Mouse (Mus musculus): ENCODE measurements around the gene Fyb. TPM values are rescaled to one million over a fixed set of nuclear protein-coding genes. Genes with fewer than 3 reads are reported as not detected.
A peak's percentile ranks its signal among the peaks of the same experiment; 100 is the strongest.

Gene Fyb
- polyA plus RNA-seq, 1 experiment, result 129 TPM

- Histone ChIP-seq H3K4me3 (no peak overlapping the region), H3K4me2 (ENCODE audit: low read depth) (no peak overlapping the region), H3K27me3 (ENCODE audit: control insufficient read depth, insufficient read depth, insufficient read length) (no peaks in the 10 kb centered on the region), H3ac (ENCODE audit: control insufficient read depth, insufficient read length) (no peak overlapping the region), H3K79me2 (ENCODE audit: control insufficient read depth, insufficient read depth) (no peaks in the 10 kb centered on the region), H3K36me3 (ENCODE audit: control insufficient read depth, insufficient read depth) (no peaks in the 10 kb centered on the region)
- TF ChIP-seq MYOG (IDR thresholded peaks at IDR 0.05; ENCODE audit: control insufficient read depth in 1 of 3, insufficient read depth in 1 of 3, insufficient read length in 2 of 3, low read depth in 2 of 3) (no peak), CEBPB (IDR thresholded peaks at IDR 0.05; ENCODE audit: insufficient read depth, poor library complexity, severe bottlenecking) (peak; percentile 71)
Observed at GRCm38 (mm10) chr15:6648757-6649403, 126.2 kb downstream of the Fyb start.

- H3ac ChIP-seq (ENCODE audit: control insufficient read depth, insufficient read length), result no peak overlapping the region
- TF ChIP-seq E2F4 (IDR thresholded peaks at IDR 0.05; ENCODE audit: insufficient read depth) (no peak), REST (IDR thresholded peaks at IDR 0.05; ENCODE audit: insufficient read depth, insufficient read length) (no peak), USF1 (IDR thresholded peaks at IDR 0.05; ENCODE audit: low read depth) (no peak), MAX (IDR thresholded peaks at IDR 0.05; ENCODE audit: low read depth) (no peak), MYOG (IDR thresholded peaks at IDR 0.05; ENCODE audit: control insufficient read depth in 1 of 3, insufficient read depth in 1 of 3, insufficient read length in 2 of 3, low read depth in 2 of 3) (no peak), CEBPB (IDR thresholded peaks at IDR 0.05; ENCODE audit: insufficient read depth, poor library complexity, severe bottlenecking) (no peak), SRF (IDR thresholded peaks at IDR 0.05; ENCODE audit: control insufficient read depth, insufficient read length, low read depth) (no peak), POLR2AphosphoS2 (IDR thresholded peaks at IDR 0.05; ENCODE audit: insufficient read length, low read depth) (no peak), MYOD1 (IDR thresholded peaks at IDR 0.05; ENCODE audit: control insufficient read depth in 1 of 3, insufficient read length in 2 of 3, low read depth in 2 of 3) (no peak), TCF3 (IDR thresholded peaks at IDR 0.05; ENCODE audit: insufficient read length, low read depth) (no peak), POLR2A (IDR thresholded peaks at IDR 0.05; ENCODE audit: insufficient read length, low read depth) (no peak)
- no peak overlapping the region for H3K4me3 ChIP-seq
- no peaks in the 10 kb centered on the region for H3K79me2 ChIP-seq (ENCODE audit: control insufficient read depth, insufficient read depth)
- no peaks in the 10 kb centered on the region for H3K27me3 ChIP-seq (ENCODE audit: control insufficient read depth, insufficient read depth, insufficient read length)
- no peaks in the 10 kb centered on the region for H3K36me3 ChIP-seq (ENCODE audit: control insufficient read depth, insufficient read depth)
- H3K4me2 ChIP-seq (ENCODE audit: low read depth), result no peak overlapping the region
Observed at GRCm38 (mm10) chr15:6653046-6653445, 130.4 kb downstream of the Fyb start.

GRCm38 (mm10) chr15:6658081-6658480 lies 135.4 kb downstream of the Fyb start:
- no peak overlapping the region for H3K4me3 ChIP-seq
- H3K27me3 ChIP-seq (ENCODE audit: control insufficient read depth, insufficient read depth, insufficient read length), result no peaks in the 10 kb centered on the region
- no peaks in the 10 kb centered on the region for H3K36me3 ChIP-seq (ENCODE audit: control insufficient read depth, insufficient read depth)
- H3ac ChIP-seq (ENCODE audit: control insufficient read depth, insufficient read length), result no peak overlapping the region
- TF ChIP-seq SRF (IDR thresholded peaks at IDR 0.05; ENCODE audit: control insufficient read depth, insufficient read length, low read depth) (no peak), POLR2A (IDR thresholded peaks at IDR 0.05; ENCODE audit: insufficient read length, low read depth) (no peak), MYOG (IDR thresholded peaks at IDR 0.05; ENCODE audit: control insufficient read depth in 1 of 3, insufficient read depth in 1 of 3, insufficient read length in 2 of 3, low read depth in 2 of 3) (no peak), MYOD1 (IDR thresholded peaks at IDR 0.05; ENCODE audit: control insufficient read depth in 1 of 3, insufficient read length in 2 of 3, low read depth in 2 of 3) (no peak), MAX (IDR thresholded peaks at IDR 0.05; ENCODE audit: low read depth) (no peak), CEBPB (IDR thresholded peaks at IDR 0.05; ENCODE audit: insufficient read depth, poor library complexity, severe bottlenecking) (no peak), E2F4 (IDR thresholded peaks at IDR 0.05; ENCODE audit: insufficient read depth) (no peak), TCF3 (IDR thresholded peaks at IDR 0.05; ENCODE audit: insufficient read length, low read depth) (no peak), USF1 (IDR thresholded peaks at IDR 0.05; ENCODE audit: low read depth) (no peak), TCF12 (IDR thresholded peaks at IDR 0.05; ENCODE audit: insufficient read depth, poor library complexity, severe bottlenecking) (no peak), POLR2AphosphoS2 (IDR thresholded peaks at IDR 0.05; ENCODE audit: insufficient read length, low read depth) (no peak), REST (IDR thresholded peaks at IDR 0.05; ENCODE audit: insufficient read depth, insufficient read length) (no peak)
- H3K4me2 ChIP-seq (ENCODE audit: low read depth), result no peak overlapping the region
- no peaks in the 10 kb centered on the region for H3K79me2 ChIP-seq (ENCODE audit: control insufficient read depth, insufficient read depth)

- Histone ChIP-seq H3K79me2 (ENCODE audit: control insufficient read depth, insufficient read depth) (no peaks in the 10 kb centered on the region), H3K4me3 (no peak overlapping the region), H3K4me2 (ENCODE audit: low read depth) (no peak overlapping the region), H3K36me3 (ENCODE audit: control insufficient read depth, insufficient read depth) (no peaks in the 10 kb centered on the region), H3ac (ENCODE audit: control insufficient read depth, insufficient read length) (no peak overlapping the region), H3K27me3 (ENCODE audit: control insufficient read depth, insufficient read depth, insufficient read length) (no peaks in the 10 kb centered on the region)
- TF ChIP-seq TCF3 (IDR thresholded peaks at IDR 0.05; ENCODE audit: insufficient read length, low read depth) (no peak), POLR2A (IDR thresholded peaks at IDR 0.05; ENCODE audit: insufficient read length, low read depth) (no peak), POLR2AphosphoS2 (IDR thresholded peaks at IDR 0.05; ENCODE audit: insufficient read length, low read depth) (no peak), MYOG (IDR thresholded peaks at IDR 0.05; ENCODE audit: control insufficient read depth in 1 of 3, insufficient read depth in 1 of 3, insufficient read length in 2 of 3, low read depth in 2 of 3) (no peak), CEBPB (IDR thresholded peaks at IDR 0.05; ENCODE audit: insufficient read depth, poor library complexity, severe bottlenecking) (no peak), TCF12 (IDR thresholded peaks at IDR 0.05; ENCODE audit: insufficient read depth, poor library complexity, severe bottlenecking) (no peak), REST (IDR thresholded peaks at IDR 0.05; ENCODE audit: insufficient read depth, insufficient read length) (no peak), SRF (IDR thresholded peaks at IDR 0.05; ENCODE audit: control insufficient read depth, insufficient read length, low read depth) (no peak), E2F4 (IDR thresholded peaks at IDR 0.05; ENCODE audit: insufficient read depth) (no peak), USF1 (IDR thresholded peaks at IDR 0.05; ENCODE audit: low read depth) (no peak), MAX (IDR thresholded peaks at IDR 0.05; ENCODE audit: low read depth) (no peak), MYOD1 (IDR thresholded peaks at IDR 0.05; ENCODE audit: control insufficient read depth in 1 of 3, insufficient read length in 2 of 3, low read depth in 2 of 3) (no peak)
Observed at GRCm38 (mm10) chr15:6661951-6662350, 139.3 kb downstream of the Fyb start.

GRCm38 (mm10) chr15:6663991-6664390 lies 141.3 kb downstream of the Fyb start:
- TF ChIP-seq REST (IDR thresholded peaks at IDR 0.05; ENCODE audit: insufficient read depth, insufficient read length), result no peak
- no peak for TF ChIP-seq TCF3 (IDR thresholded peaks at IDR 0.05; ENCODE audit: insufficient read length, low read depth)
- no peak for TF ChIP-seq MYOG (IDR thresholded peaks at IDR 0.05; ENCODE audit: control insufficient read depth in 1 of 3, insufficient read depth in 1 of 3, insufficient read length in 2 of 3, low read depth in 2 of 3)
- TF ChIP-seq TCF12 (IDR thresholded peaks at IDR 0.05; ENCODE audit: insufficient read depth, poor library complexity, severe bottlenecking), result no peak
- TF ChIP-seq POLR2AphosphoS2 (IDR thresholded peaks at IDR 0.05; ENCODE audit: insufficient read length, low read depth), result no peak
- TF ChIP-seq E2F4 (IDR thresholded peaks at IDR 0.05; ENCODE audit: insufficient read depth), result no peak
- no peak for TF ChIP-seq SRF (IDR thresholded peaks at IDR 0.05; ENCODE audit: control insufficient read depth, insufficient read length, low read depth)
- TF ChIP-seq MAX (IDR thresholded peaks at IDR 0.05; ENCODE audit: low read depth), result no peak
- no peak for TF ChIP-seq CEBPB (IDR thresholded peaks at IDR 0.05; ENCODE audit: insufficient read depth, poor library complexity, severe bottlenecking)
- no peak for TF ChIP-seq USF1 (IDR thresholded peaks at IDR 0.05; ENCODE audit: low read depth)
- TF ChIP-seq MYOD1 (IDR thresholded peaks at IDR 0.05; ENCODE audit: control insufficient read depth in 1 of 3, insufficient read length in 2 of 3, low read depth in 2 of 3), result no peak
- no peak for TF ChIP-seq POLR2A (IDR thresholded peaks at IDR 0.05; ENCODE audit: insufficient read length, low read depth)
- Histone ChIP-seq H3K4me2 (ENCODE audit: low read depth) (no peak overlapping the region), H3K79me2 (ENCODE audit: control insufficient read depth, insufficient read depth) (no peaks in the 10 kb centered on the region), H3K27me3 (ENCODE audit: control insufficient read depth, insufficient read depth, insufficient read length) (no peaks in the 10 kb centered on the region), H3K36me3 (ENCODE audit: control insufficient read depth, insufficient read depth) (no peaks in the 10 kb centered on the region), H3K4me3 (no peak overlapping the region), H3ac (ENCODE audit: control insufficient read depth, insufficient read length) (no peak overlapping the region)

Measured in myocyte (in vitro differentiated cells).